Mouse (Mus musculus): ENCODE results near the gene Cabp7. TPM values are rescaled to one million over a fixed set of nuclear protein-coding genes. Genes with fewer than 3 reads are reported as not detected.

Cabp7 gene
- polyA plus RNA-seq, 1 experiment: not detected

DNA sequence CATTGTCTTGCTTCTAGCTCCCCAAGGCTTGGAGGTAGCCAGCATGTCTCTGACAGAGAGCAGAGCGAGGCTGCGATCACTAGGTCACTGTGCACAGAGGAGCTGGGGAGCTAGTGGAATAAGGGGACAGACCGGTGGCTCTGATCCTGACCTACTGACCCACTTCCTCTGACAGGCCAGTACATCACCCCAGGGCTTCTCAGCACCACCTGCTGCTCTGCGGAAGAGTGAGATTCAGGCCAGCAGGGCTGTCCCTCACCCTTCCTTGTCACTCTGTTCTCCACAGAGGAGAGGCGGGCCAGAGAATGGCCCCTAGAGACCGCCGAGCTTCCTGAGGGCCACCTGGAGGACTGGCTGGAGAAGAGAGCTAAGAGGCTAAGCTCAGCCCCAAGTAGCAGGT is 14.8 kb downstream of the Cabp7 start:
- H3K4me1 ChIP-seq (ENCODE audit: control insufficient read depth, insufficient read depth, low read length): no peaks in the 10 kb centered on the region
- no peak overlapping the region for H3K27ac ChIP-seq (ENCODE audit: insufficient read depth, low read length)
- TF ChIP-seq POLR2A (IDR thresholded peaks at IDR 0.05; ENCODE audit: low read depth, low read length) (no peak), CTCF (IDR thresholded peaks at IDR 0.05; ENCODE audit: borderline replicate concordance, insufficient read depth, low read length) (no peak)
- H3K4me3 ChIP-seq (ENCODE audit: insufficient read depth, low read length): no peak overlapping the region

DNA sequence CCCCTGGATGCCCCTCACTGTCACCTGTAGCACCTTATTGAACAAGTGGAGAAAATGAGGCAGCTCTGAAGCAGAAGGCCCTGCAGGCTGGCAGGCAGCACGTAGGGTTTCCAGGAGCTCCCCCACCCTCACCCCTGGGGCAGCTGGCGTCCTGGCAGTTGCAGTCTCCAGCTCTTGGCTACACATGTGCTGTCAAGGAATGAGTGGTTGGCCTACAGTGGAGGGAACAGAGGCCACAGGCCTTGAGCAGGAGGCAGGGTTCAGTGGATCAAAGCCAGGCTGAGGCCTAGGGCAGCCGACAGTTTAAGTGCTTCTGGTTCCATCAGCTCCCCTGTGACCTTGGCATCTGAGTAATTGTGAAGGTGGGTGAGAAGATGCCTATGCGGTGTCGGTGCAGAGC is 15.7 kb downstream of the Cabp7 start:
- no peaks in the 10 kb centered on the region for H3K4me1 ChIP-seq (ENCODE audit: control insufficient read depth, insufficient read depth, low read length)
- H3K27ac ChIP-seq (ENCODE audit: insufficient read depth, low read length): no peak overlapping the region
- no peak overlapping the region for H3K4me3 ChIP-seq (ENCODE audit: insufficient read depth, low read length)
- no peak for TF ChIP-seq CTCF (IDR thresholded peaks at IDR 0.05; ENCODE audit: borderline replicate concordance, insufficient read depth, low read length)
- no peak for TF ChIP-seq POLR2A (IDR thresholded peaks at IDR 0.05; ENCODE audit: low read depth, low read length)

DNA sequence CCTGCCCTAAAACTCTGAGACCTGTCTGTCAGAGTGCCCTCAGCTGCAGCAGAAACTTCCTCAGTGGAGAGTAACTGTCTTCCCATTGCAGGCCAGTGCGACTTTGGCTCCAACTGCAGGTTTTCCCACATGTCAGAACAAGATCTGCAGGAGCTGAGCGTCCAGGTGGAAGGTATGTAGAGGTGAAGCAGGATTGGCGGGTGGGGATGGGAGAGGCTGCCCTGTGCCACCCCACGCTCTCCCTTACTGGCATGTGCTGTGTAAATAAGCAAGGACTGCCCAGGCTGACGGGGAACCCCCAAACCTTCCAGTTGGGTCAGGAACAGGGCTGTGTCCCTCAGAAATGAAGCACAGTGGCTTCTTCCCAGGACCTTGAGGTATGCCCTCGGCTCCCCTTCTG is 16.5 kb downstream of the Cabp7 start:
- TF ChIP-seq POLR2A (IDR thresholded peaks at IDR 0.05; ENCODE audit: low read depth, low read length): no peak
- no peak for TF ChIP-seq CTCF (IDR thresholded peaks at IDR 0.05; ENCODE audit: borderline replicate concordance, insufficient read depth, low read length)
- H3K27ac ChIP-seq (ENCODE audit: insufficient read depth, low read length): no peak overlapping the region
- no peaks in the 10 kb centered on the region for H3K4me1 ChIP-seq (ENCODE audit: control insufficient read depth, insufficient read depth, low read length)
- H3K4me3 ChIP-seq (ENCODE audit: insufficient read depth, low read length): no peak overlapping the region

DNA sequence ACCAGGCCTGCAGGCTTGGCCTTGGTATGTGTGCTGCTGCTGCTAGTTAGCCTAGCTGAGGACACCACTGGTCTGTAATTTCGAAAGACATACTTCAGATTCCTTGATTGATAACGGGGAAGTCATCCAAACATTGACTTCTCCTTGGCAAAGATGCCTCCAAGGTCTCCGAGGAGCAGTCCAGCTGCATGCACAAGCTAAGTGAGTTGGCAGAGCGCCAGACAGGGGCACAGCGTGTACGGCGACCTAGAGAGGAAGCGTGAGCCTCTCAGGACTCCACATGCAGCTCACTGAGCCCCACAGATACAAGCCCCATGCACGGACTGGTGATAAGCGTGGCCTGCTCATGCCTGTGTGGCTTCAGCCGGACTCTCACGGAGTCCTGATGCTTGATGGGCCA is 17.0 kb downstream of the Cabp7 start:
- Histone ChIP-seq H3K4me1 (ENCODE audit: control insufficient read depth, insufficient read depth, low read length) (no peaks in the 10 kb centered on the region), H3K4me3 (ENCODE audit: insufficient read depth, low read length) (no peak overlapping the region), H3K27ac (ENCODE audit: insufficient read depth, low read length) (no peak overlapping the region)
- no peak for TF ChIP-seq CTCF (IDR thresholded peaks at IDR 0.05; ENCODE audit: borderline replicate concordance, insufficient read depth, low read length)
- no peak for TF ChIP-seq POLR2A (IDR thresholded peaks at IDR 0.05; ENCODE audit: low read depth, low read length)

DNA sequence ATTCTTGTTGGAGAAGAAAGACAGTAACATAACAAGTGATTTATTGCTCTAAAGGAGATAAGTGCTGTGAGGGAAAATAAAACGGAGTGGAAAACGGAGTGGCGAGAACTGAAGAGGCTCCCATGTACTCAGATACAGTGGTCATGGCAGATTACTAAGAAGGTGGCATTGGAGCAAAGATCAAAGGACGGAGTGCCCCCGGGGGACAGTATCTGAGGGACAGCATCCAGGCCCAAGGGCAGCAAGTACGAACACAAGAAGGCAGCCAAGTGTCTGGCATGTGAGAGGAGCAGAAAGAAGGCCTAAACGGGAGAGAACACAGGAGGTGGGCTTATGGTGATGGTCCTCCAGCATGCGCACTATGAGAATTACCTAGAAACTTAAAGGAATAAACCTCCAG is 24.9 kb downstream of the Cabp7 start:
- TF ChIP-seq POLR2A (IDR thresholded peaks at IDR 0.05; ENCODE audit: low read depth, low read length) (no peak), CTCF (IDR thresholded peaks at IDR 0.05; ENCODE audit: borderline replicate concordance, insufficient read depth, low read length) (no peak)
- Histone ChIP-seq H3K4me3 (ENCODE audit: insufficient read depth, low read length) (no peak overlapping the region), H3K4me1 (ENCODE audit: control insufficient read depth, insufficient read depth, low read length) (no peaks in the 10 kb centered on the region), H3K27ac (ENCODE audit: insufficient read depth, low read length) (no peak overlapping the region)

DNA sequence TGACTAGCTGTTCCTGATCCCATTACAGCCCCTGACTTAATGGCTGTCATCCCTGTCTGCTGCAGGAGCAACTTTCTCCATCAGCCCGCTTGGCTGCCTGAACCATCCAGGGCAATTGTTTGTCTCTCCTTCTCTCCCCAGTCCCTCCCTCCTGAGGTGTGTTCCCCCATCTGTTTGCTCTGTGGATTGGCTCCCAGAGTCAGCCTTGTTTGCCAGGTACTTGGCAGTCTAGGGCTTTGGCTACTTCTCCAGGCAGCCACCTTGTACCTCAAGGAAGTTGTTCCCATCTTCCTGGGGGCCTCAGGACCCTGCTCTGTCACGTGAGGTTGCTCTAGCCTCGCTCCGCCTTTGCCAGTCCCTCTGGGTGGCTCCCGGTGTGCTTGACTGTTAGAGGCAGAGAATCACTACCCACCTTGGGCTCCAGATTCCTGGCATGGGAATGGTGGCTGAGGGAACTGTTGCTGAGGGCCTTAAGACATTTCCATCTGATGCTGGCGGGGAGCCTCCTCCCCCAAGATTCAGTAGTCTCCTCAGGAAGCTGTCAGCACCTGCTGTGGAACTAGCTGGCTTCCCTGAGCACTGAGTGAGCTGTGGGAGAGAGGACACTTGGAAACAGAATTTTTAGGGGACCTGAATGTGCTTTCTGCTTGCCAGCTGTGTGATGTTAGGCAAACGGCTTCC is 25.5 kb downstream of the Cabp7 start:
- Histone ChIP-seq H3K4me1 (ENCODE audit: control insufficient read depth, insufficient read depth, low read length) (no peaks in the 10 kb centered on the region), H3K4me3 (ENCODE audit: insufficient read depth, low read length) (no peak overlapping the region), H3K27ac (ENCODE audit: insufficient read depth, low read length) (no peak overlapping the region)
- TF ChIP-seq POLR2A (IDR thresholded peaks at IDR 0.05; ENCODE audit: low read depth, low read length) (no peak), CTCF (IDR thresholded peaks at IDR 0.05; ENCODE audit: borderline replicate concordance, insufficient read depth, low read length) (no peak)

GRCm38 (mm10) chr11:4720393-4720792 is 26.2 kb downstream of the Cabp7 start:
- Histone ChIP-seq H3K4me1 (ENCODE audit: control insufficient read depth, insufficient read depth, low read length) (no peaks in the 10 kb centered on the region), H3K27ac (ENCODE audit: insufficient read depth, low read length) (no peak overlapping the region), H3K4me3 (ENCODE audit: insufficient read depth, low read length) (no peak overlapping the region)
- TF ChIP-seq POLR2A (IDR thresholded peaks at IDR 0.05; ENCODE audit: low read depth, low read length) (no peak), CTCF (IDR thresholded peaks at IDR 0.05; ENCODE audit: borderline replicate concordance, insufficient read depth, low read length) (no peak)

- TF ChIP-seq CTCF (IDR thresholded peaks at IDR 0.05; ENCODE audit: borderline replicate concordance, insufficient read depth, low read length) (no peak), POLR2A (IDR thresholded peaks at IDR 0.05; ENCODE audit: low read depth, low read length) (no peak)
- no peaks in the 10 kb centered on the region for H3K4me1 ChIP-seq (ENCODE audit: control insufficient read depth, insufficient read depth, low read length)
- no peak overlapping the region for H3K27ac ChIP-seq (ENCODE audit: insufficient read depth, low read length)
Measured at GRCm38 (mm10) chr11:4719961-4720360, 26.6 kb downstream of the Cabp7 start.

DNA sequence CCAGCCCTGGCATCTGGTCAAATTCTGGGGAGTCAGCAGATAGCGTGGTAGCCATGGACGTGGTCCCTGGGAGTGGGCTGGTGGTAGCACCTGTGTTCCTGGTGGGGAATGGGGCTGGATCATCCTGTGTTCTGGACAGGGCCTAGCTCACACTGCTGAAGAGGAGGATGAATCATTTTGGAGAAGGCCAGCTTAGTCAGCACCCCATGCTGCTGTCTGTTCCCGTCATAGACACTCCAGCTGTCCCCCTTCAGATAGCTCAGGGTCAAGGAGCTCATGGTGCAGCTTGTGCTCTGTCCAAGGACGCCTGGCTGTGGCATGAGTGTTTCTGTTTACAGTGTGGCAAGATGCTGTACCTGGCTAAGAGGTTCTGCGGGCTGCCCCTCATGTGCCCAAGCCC is 28.0 kb downstream of the Cabp7 start:
- H3K27ac ChIP-seq (ENCODE audit: insufficient read depth, low read length): no peak overlapping the region
- H3K4me3 ChIP-seq (ENCODE audit: insufficient read depth, low read length): no peak overlapping the region
- TF ChIP-seq CTCF (IDR thresholded peaks at IDR 0.05; ENCODE audit: borderline replicate concordance, insufficient read depth, low read length) (no peak), POLR2A (IDR thresholded peaks at IDR 0.05; ENCODE audit: low read depth, low read length) (no peak)
- no peaks in the 10 kb centered on the region for H3K4me1 ChIP-seq (ENCODE audit: control insufficient read depth, insufficient read depth, low read length)

More at GRCm38 (mm10) chr11:4719961-4720360, 26.6 kb downstream of the Cabp7 start:
- no peak overlapping the region for H3K4me3 ChIP-seq (ENCODE audit: insufficient read depth, low read length)

- H3K4me3 ChIP-seq (ENCODE audit: insufficient read depth, low read length): no peak overlapping the region
- TF ChIP-seq POLR2A (IDR thresholded peaks at IDR 0.05; ENCODE audit: low read depth, low read length): no peak
- TF ChIP-seq CTCF (IDR thresholded peaks at IDR 0.05; ENCODE audit: borderline replicate concordance, insufficient read depth, low read length): no peak
- no peak overlapping the region for H3K27ac ChIP-seq (ENCODE audit: insufficient read depth, low read length)
- H3K4me1 ChIP-seq (ENCODE audit: control insufficient read depth, insufficient read depth, low read length): no peaks in the 10 kb centered on the region
Measured at GRCm38 (mm10) chr11:4716530-4717236, 29.9 kb downstream of the Cabp7 start.

Data from embryonic fibroblast, embryonic 13.5 days (primary cell).